Mouse (Mus musculus) CH12.LX (cell line): ENCODE data around the gene Adra2b. TPM values are rescaled to one million over a fixed set of nuclear protein-coding genes. Genes with fewer than 3 reads are reported as not detected.

Source experiments
- DNase-seq: peaks from one replicate; pipeline ENCODE4 v3.0.0-alpha.2; 2013; ENCODE audit errors: extremely low read depth
- H3K27ac ChIP-seq: 2 replicates; pipeline ENCODE4 v1.5.1; 2012; ENCODE audit warnings: low read depth, mild to moderate bottlenecking, control low read depth, moderate library complexity; ENCODE audit not compliant: insufficient read depth
- H3K27me3 ChIP-seq: replicated peaks from 2 replicates; pipeline ENCODE3; 2012; ENCODE audit warnings: inconsistent platforms
- H3K36me3 ChIP-seq, 2 experiments: replicated peaks in 1 of 2; 2 replicates each; pipeline versions ENCODE3 to v1.6.1; 2012; ENCODE audit warnings: inconsistent platforms in 1 of 2, low read length in 1 of 2, mild to moderate bottlenecking in 1 of 2, mixed read lengths in 1 of 2, moderate library complexity in 1 of 2; ENCODE audit not compliant: control insufficient read depth in 1 of 2, insufficient read depth in 1 of 2
- H3K4me1 ChIP-seq, 2 experiments: 2 replicates each; pipeline ENCODE4 v1.6.1; 2012; ENCODE audit warnings: inconsistent platforms in 1 of 2, moderate library complexity in 1 of 2; ENCODE audit not compliant: insufficient read depth in 2 of 2, control insufficient read depth in 1 of 2
- H3K4me2 ChIP-seq: 2 replicates; pipeline ENCODE4 v1.6.1; 2012; ENCODE audit warnings: low read depth, mild to moderate bottlenecking, control low read depth; ENCODE audit not compliant: poor library complexity, insufficient read depth, severe bottlenecking
- H3K4me3 ChIP-seq, 3 experiments: fragments of 150-350 bp in 1 of 3; sonication (generic) in 1 of 3; replicated peaks in 1 of 3; 2 replicates each; pipeline versions ENCODE3 to v1.5.1; 2011 to 2012; ENCODE audit warnings: low read depth in 2 of 3, low read length in 2 of 3, mild to moderate bottlenecking in 2 of 3, moderate library complexity in 2 of 3, control low read depth in 1 of 3, improper control_type of control experiment in 1 of 3, inconsistent platforms in 1 of 3, mixed read lengths in 1 of 3; ENCODE audit not compliant: poor library complexity in 1 of 3
- H3K79me2 ChIP-seq: replicated peaks from 2 replicates; pipeline ENCODE4 v1.6.1; 2012; ENCODE audit warnings: mild to moderate bottlenecking, moderate library complexity; ENCODE audit not compliant: control insufficient read depth, poor library complexity, insufficient read depth, severe bottlenecking; ENCODE audit errors: extremely low read depth
- H3K9ac ChIP-seq: 2 replicates; pipeline ENCODE4 v1.6.1; 2012; ENCODE audit warnings: low read depth, mild to moderate bottlenecking, control low read depth, moderate library complexity; ENCODE audit not compliant: insufficient read depth
- H3K9me3 ChIP-seq: replicated peaks from 2 replicates; pipeline ENCODE3; 2012; ENCODE audit warnings: low read length, inconsistent platforms, mixed read lengths
- BHLHE40 ChIP-seq: IDR thresholded peaks from 2 replicates; pipeline ENCODE4 v1.6.1; 2011; ENCODE audit warnings: mild to moderate bottlenecking, low read depth, low read length, improper control_type of control experiment
- CHD1 ChIP-seq: IDR thresholded peaks from 2 replicates; pipeline ENCODE4 v1.6.1; 2012; ENCODE audit warnings: low read depth, low read length, improper control_type of control experiment, inconsistent platforms
- CHD2 ChIP-seq: IDR thresholded peaks from 2 replicates; pipeline ENCODE4 v1.6.1; 2011; ENCODE audit warnings: low read length, improper control_type of control experiment
- EP300 ChIP-seq: IDR thresholded peaks from 2 replicates; pipeline ENCODE4 v1.6.1; 2011; ENCODE audit warnings: low read length, improper control_type of control experiment
- ETS1 ChIP-seq: conservative IDR thresholded peaks from 2 replicates; pipeline ENCODE4 v1.6.1; 2012; ENCODE audit warnings: low read depth, mild to moderate bottlenecking, inconsistent platforms, low read length, improper control_type of control experiment, moderate library complexity
- IRF4 ChIP-seq: IDR thresholded peaks from 2 replicates; pipeline ENCODE4 v1.6.1; 2014; ENCODE audit warnings: low read depth, mild to moderate bottlenecking, inconsistent platforms, low read length, improper control_type of control experiment
- JUND ChIP-seq: conservative IDR thresholded peaks from 2 replicates; pipeline ENCODE4 v1.6.1; 2011; ENCODE audit warnings: low read depth, low read length, improper control_type of control experiment
- KAT2A ChIP-seq: IDR thresholded peaks from 2 replicates; pipeline ENCODE4 v1.6.1; 2012; ENCODE audit warnings: low read length, improper control_type of control experiment, inconsistent platforms; ENCODE audit not compliant: insufficient replicate concordance
- MAFK ChIP-seq: IDR thresholded peaks from 2 replicates; pipeline ENCODE4 v1.6.1; 2011; ENCODE audit warnings: low read length, improper control_type of control experiment; ENCODE audit not compliant: insufficient replicate concordance
- MAX ChIP-seq: IDR thresholded peaks from 2 replicates; pipeline ENCODE4 v1.6.1; 2011; ENCODE audit warnings: low read length, improper control_type of control experiment
- MAZ ChIP-seq: IDR thresholded peaks from 2 replicates; pipeline ENCODE4 v1.6.1; 2012; ENCODE audit warnings: low read depth, mild to moderate bottlenecking, inconsistent platforms, low read length, improper control_type of control experiment, moderate library complexity
- MEF2A ChIP-seq: IDR thresholded peaks from 2 replicates; pipeline ENCODE4 v1.6.1; 2014; ENCODE audit warnings: low read depth, mild to moderate bottlenecking, inconsistent platforms, low read length, improper control_type of control experiment, borderline replicate concordance
- MXI1 ChIP-seq: IDR thresholded peaks from 2 replicates; pipeline ENCODE4 v1.6.1; 2011; ENCODE audit warnings: mild to moderate bottlenecking, low read depth, low read length, improper control_type of control experiment
- MYC ChIP-seq: IDR thresholded peaks from 2 replicates; pipeline ENCODE4 v1.6.1; 2011; ENCODE audit warnings: low read depth, mild to moderate bottlenecking, improper control_type of control experiment, low read length
- NELFE ChIP-seq: IDR thresholded peaks from 2 replicates; pipeline ENCODE4 v1.6.1; 2011; ENCODE audit warnings: low read depth, low read length, improper control_type of control experiment
- PAX5 ChIP-seq: IDR thresholded peaks from 2 replicates; pipeline ENCODE4 v1.6.1; 2012; ENCODE audit warnings: low read length, inconsistent platforms, mixed read lengths
- RAD21 ChIP-seq: IDR thresholded peaks from 2 replicates; pipeline ENCODE4 v1.6.1; 2011; ENCODE audit warnings: low read depth, mild to moderate bottlenecking, low read length, improper control_type of control experiment, moderate library complexity
- SIN3A ChIP-seq: IDR thresholded peaks from 2 replicates; pipeline ENCODE4 v1.6.1; 2012; ENCODE audit warnings: low read length, improper control_type of control experiment, inconsistent platforms
- TBP ChIP-seq: conservative IDR thresholded peaks from 2 replicates; pipeline ENCODE4 v1.6.1; 2011; ENCODE audit warnings: low read depth, low read length, improper control_type of control experiment
- UBTF ChIP-seq: IDR thresholded peaks from 2 replicates; pipeline ENCODE4 v1.6.1; 2012; ENCODE audit warnings: low read depth, mild to moderate bottlenecking, inconsistent platforms, low read length, improper control_type of control experiment, moderate library complexity
- USF2 ChIP-seq: conservative IDR thresholded peaks from 2 replicates; pipeline ENCODE4 v1.6.1; 2011; ENCODE audit warnings: low read depth, low read length, improper control_type of control experiment
- ZC3H11A ChIP-seq: IDR thresholded peaks from 2 replicates; pipeline ENCODE4 v1.6.1; 2012; ENCODE audit warnings: low read depth, mild to moderate bottlenecking, inconsistent platforms, low read length, improper control_type of control experiment
- ZKSCAN1 ChIP-seq: IDR thresholded peaks from 2 replicates; pipeline ENCODE4 v1.6.1; 2012; ENCODE audit warnings: low read depth, inconsistent platforms, low read length, improper control_type of control experiment, borderline replicate concordance
- ZMIZ1 ChIP-seq: IDR thresholded peaks from 2 replicates; pipeline ENCODE4 v1.6.1; 2012; ENCODE audit warnings: low read depth, mild to moderate bottlenecking, inconsistent platforms, low read length, improper control_type of control experiment
- dilution Hi-C: fragments of 300-500 bp; cut with MboI; formaldehyde crosslinking; loops from 2 replicates; pipeline ENCODE4 v1.14.3; 2020; ENCODE audit warnings: low sequenced_read_pairs; ENCODE audit not compliant: extremely low pct_unique_long_range_greater_than_20kb, extremely low pct_ligation_motif_present
- in situ Hi-C: fragments of 300-500 bp; cut with MboI; formaldehyde crosslinking; loops from 3 replicates; pipeline ENCODE4 v1.14.3; 2019; ENCODE audit warnings: low sequenced_read_pairs, low pct_ligation_motif_present, low pct_unique_long_range_greater_than_20kb, mixed read lengths
- polyA plus RNA-seq: library from polyadenylated mRNA; unstranded; fragments of >175 nt; gene quantifications from 2 replicates; pipeline ENCODE4 v1.2.1, GENCODE M21; 2012; ENCODE audit warnings: low read depth; ENCODE audit not compliant: insufficient read length
- total RNA-seq, 2 experiments: library from RNA; depleted of rRNA; stranded (reverse); fragments of 300-350 nt in 1 of 2; fragments of >200 nt in 1 of 2; gene quantifications; 2 replicates each; pipeline ENCODE4 v1.2.3; 2012 to 2014

Adra2b gene
- total and polyA plus RNA-seq, 3 experiments: 0.08 TPM; not detected in 2

DNA sequence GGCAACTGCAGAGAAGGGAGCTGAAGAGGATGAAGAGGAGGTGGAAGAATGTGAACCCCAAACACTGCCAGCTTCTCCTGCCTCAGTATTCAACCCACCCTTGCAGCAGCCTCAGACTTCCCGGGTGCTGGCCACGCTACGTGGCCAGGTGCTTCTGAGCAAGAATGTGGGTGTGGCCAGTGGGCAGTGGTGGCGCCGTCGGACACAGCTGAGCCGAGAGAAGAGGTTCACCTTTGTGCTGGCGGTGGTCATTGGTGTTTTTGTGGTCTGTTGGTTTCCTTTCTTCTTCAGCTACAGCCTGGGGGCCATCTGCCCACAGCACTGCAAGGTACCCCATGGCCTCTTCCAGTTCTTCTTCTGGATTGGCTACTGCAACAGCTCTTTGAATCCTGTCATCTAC is 1.4 kb downstream of the Adra2b start:
- in situ Hi-C loops: loop anchor here (5.0 kb wide), 1 partner anchor 63 kb away; the partner anchor contains the start of gene Gpat2
- H3K4me3 ChIP-seq: no peak overlapping the region
- H3K9ac ChIP-seq: no peak overlapping the region
- no peaks in the 10 kb centered on the region for H3K9me3 ChIP-seq
- DNase-seq: no peak
- H3K36me3 ChIP-seq: no peaks in the 10 kb centered on the region
- H3K4me1 ChIP-seq: peaks cover 0 to 7% of the 10 kb centered on the region in 2 experiments; a peak in 2 of 4 replicates
- H3K79me2 ChIP-seq: no peaks in the 10 kb centered on the region
- no peak overlapping the region; the same call in 1 of the 2 replicates for H3K4me2 ChIP-seq
- H3K27me3 ChIP-seq: peaks cover 10% of the 10 kb centered on the region
- TF ChIP-seq MYC: no peak
- no peak for TF ChIP-seq EP300
- no peak for TF ChIP-seq CHD1
- TF ChIP-seq USF2: no peak
- TF ChIP-seq SIN3A: no peak
- TF ChIP-seq, all 38 proteins: peak for 0
- no peak overlapping the region for H3K27ac ChIP-seq
- dilution Hi-C loops: no loop called here

DNA sequence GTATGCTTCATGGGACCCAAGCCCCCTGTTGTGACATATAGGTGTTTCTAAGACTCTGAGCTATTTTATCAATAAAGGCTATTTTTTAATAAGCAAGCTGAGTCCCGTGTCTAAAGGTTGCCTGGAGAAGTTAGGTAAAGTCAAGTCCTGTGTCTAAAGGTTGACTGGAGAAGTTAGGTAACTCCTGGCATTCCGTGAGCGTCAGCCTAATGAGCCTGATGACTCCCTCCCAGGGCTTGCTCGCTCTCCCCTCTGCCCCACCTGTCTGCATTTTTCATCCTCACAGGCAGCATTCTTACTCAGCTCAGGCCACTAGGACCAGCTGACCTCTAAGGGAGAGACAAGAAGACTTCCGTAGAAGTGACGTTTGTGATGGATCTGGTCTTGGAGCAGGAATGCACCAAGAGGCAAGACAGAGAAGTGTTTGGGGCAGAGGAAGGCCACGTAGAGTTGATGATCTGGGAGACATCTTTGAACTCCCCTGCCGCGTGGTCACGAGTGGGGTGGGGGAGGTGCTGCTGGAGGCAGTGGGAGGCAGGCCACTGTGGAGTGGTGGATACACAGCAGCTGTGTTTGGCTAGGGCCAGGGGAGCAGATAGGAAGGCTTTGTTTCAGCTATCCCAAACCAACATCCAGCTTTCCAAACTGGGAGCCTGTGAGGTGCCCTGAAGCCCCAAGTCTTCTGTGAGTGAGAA is 4.3 kb downstream of the Adra2b start:
- H3K27me3 ChIP-seq: peaks cover 10% of the 10 kb centered on the region
- dilution Hi-C loops (no loop called here), in situ Hi-C loops (no loop called here)
- no peaks in the 10 kb centered on the region for H3K36me3 ChIP-seq
- DNase-seq: no peak
- no peak overlapping the region for H3K9ac ChIP-seq
- peaks cover 9 to 21% of the 10 kb centered on the region in 2 experiments for H3K4me1 ChIP-seq
- no peak overlapping the region for H3K4me2 ChIP-seq
- H3K9me3 ChIP-seq: no peaks in the 10 kb centered on the region
- no peaks in the 10 kb centered on the region for H3K79me2 ChIP-seq
- no peak overlapping the region for H3K4me3 ChIP-seq
- TF ChIP-seq MYC: no peak
- TF ChIP-seq ZMIZ1: no peak
- no peak for TF ChIP-seq MEF2A
- TF ChIP-seq ZC3H11A: no peak
- no peak for TF ChIP-seq MXI1
- TF ChIP-seq KAT2A: no peak
- TF ChIP-seq IRF4: no peak
- no peak for TF ChIP-seq JUND
- TF ChIP-seq ZKSCAN1: no peak
- TF ChIP-seq NELFE: no peak
- TF ChIP-seq ETS1: no peak
- TF ChIP-seq MAFK: no peak
- TF ChIP-seq TBP: no peak
- no peak for TF ChIP-seq RAD21
- TF ChIP-seq BHLHE40: no peak
- no peak for TF ChIP-seq MAZ
- no peak for TF ChIP-seq CHD2
- TF ChIP-seq PAX5: no peak
- no peak for TF ChIP-seq MAX
- no peak for TF ChIP-seq UBTF
- H3K27ac ChIP-seq: no peak overlapping the region
